Mouse (Mus musculus) monocyte, adult 5-6 weeks (primary cell): ENCODE data around the gene Npy4r. TPM values are rescaled to one million over a fixed set of nuclear protein-coding genes. Genes with fewer than 3 reads are reported as not detected.

Experiments used
- ATAC-seq: fragments of 153-309, 156-312 bp; replicated peaks from 2 replicates; pipeline ENCODE4 v1.8.0; 2017; ENCODE audit warnings: mild to moderate bottlenecking; ENCODE audit not compliant: low TSS enrichment, insufficient number of reproducible peaks, severe bottlenecking, poor library complexity, low FRiP score
- total RNA-seq: library from RNA; stranded (forward); fragments of 200-1000, 200-491, 200-594 nt; gene quantifications from 3 replicates; pipeline ENCODE4 v1.2.3, GENCODE M21; 2017

Gene Npy4r
- not detected in 3 replicates for total RNA-seq

GRCm38 (mm10) chr14:34152342-34152741 lies at the start of gene Npy4r:
Gene Npy4r (minus strand): TSS chr14:34152489.
- ATAC-seq, result no peak

- no peak for ATAC-seq
These were observed 49.1 kb upstream of the Npy4r start, which contains the start of gene Gprin2 for GRCm38 (mm10) chr14:34201231-34202035. Gene Gprin2 (minus strand): TSS chr14:34201653.

- ATAC-seq, result no peak
These were observed 48.5 kb upstream of the Npy4r start for GRCm38 (mm10) chr14:34200738-34201230.

GRCm38 (mm10) chr14:34196706-34197105 lies 44.4 kb upstream of the Npy4r start:
- ATAC-seq, result no peak

GRCm38 (mm10) chr14:34195466-34195865 lies 43.2 kb upstream of the Npy4r start:
- ATAC-seq, result no peak

GRCm38 (mm10) chr14:34193879-34194278 lies 41.6 kb upstream of the Npy4r start:
- no peak for ATAC-seq

- ATAC-seq, result no peak
These were observed 38.1 kb upstream of the Npy4r start for GRCm38 (mm10) chr14:34190361-34190760.

- no peak for ATAC-seq
These were observed 36.3 kb upstream of the Npy4r start for GRCm38 (mm10) chr14:34188629-34189028.

GRCm38 (mm10) chr14:34183101-34183500 lies 30.8 kb upstream of the Npy4r start:
- no peak for ATAC-seq

GRCm38 (mm10) chr14:34179351-34179750 lies 27.1 kb upstream of the Npy4r start:
- ATAC-seq, result no peak

GRCm38 (mm10) chr14:34171107-34171506 lies 18.8 kb upstream of the Npy4r start:
- no peak for ATAC-seq

GRCm38 (mm10) chr14:34155752-34156151 lies 3.5 kb upstream of the Npy4r start:
- no peak for ATAC-seq

GRCm38 (mm10) chr14:34154601-34155337 lies 2.5 kb upstream of the Npy4r start:
- ATAC-seq, result no peak

- no peak for ATAC-seq
These were observed 9.4 kb downstream of the Npy4r start for GRCm38 (mm10) chr14:34142915-34143314.

- ATAC-seq, result no peak
These were observed 10.0 kb downstream of the Npy4r start for GRCm38 (mm10) chr14:34142316-34142715.

- ATAC-seq, result no peak
These were observed 12.3 kb downstream of the Npy4r start for GRCm38 (mm10) chr14:34139671-34140664.

- ATAC-seq, result no peak
These were observed 16.9 kb downstream of the Npy4r start for GRCm38 (mm10) chr14:34135391-34135790.

- ATAC-seq, result no peak
These were observed 21.1 kb downstream of the Npy4r start for GRCm38 (mm10) chr14:34131216-34131615.

GRCm38 (mm10) chr14:34121691-34122090 lies 30.6 kb downstream of the Npy4r start:
- no peak for ATAC-seq
